Mouse (Mus musculus): ENCODE results near the gene Nfix. TPM values are rescaled to one million over a fixed set of nuclear protein-coding genes. Genes with fewer than 3 reads are reported as not detected.
"Not testable (repeated sequence)": the region's sequence is repeated elsewhere in the genome, so short reads cannot be mapped to it uniquely, and the experiment has no call there.

The Nfix gene
- polyA plus RNA-seq, 1 experiment from 2014 or later = 8.4 TPM

GRCm38 (mm10) chr8:84838513-84838912 lies 38.4 kb upstream of the Nfix start:
- no peak overlapping the region for H3K9ac ChIP-seq

DNA sequence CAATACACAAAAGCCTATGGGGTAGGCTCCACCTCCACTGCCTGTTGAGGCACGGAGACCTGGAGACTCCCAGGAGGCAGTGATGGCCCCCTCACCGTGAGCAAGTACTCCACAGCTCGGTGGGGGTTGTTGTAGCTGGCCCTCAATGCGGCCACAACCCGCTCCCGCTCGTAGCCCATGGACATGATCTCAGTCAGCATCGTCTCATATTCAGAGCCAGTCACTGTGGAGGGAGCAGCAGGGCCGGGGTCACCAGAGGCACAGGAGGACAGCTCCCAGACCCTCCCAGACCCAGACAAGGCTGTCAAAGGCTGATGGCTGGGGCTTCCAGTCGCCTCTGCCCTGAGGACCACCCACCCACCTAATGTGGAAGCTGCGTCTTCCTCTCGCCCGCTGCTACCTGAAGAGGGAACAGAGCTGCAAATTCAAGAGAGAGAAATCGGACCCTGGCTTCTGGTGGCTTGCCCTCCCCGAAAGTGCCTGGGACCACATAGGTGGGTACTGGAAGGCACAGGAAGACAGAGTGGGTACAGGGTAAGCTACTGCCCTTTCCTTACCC lies 37.8 kb upstream of the Nfix start:
- Histone ChIP-seq H3K4me2 (replicated peaks) (0 out of 2 replicates have a peak overlapping the region, but pooled peaks have one; percentile 16), H3K9me3 (no peaks in the 10 kb centered on the region), H3K27ac (no peak overlapping the region), H3K27me3 (replicated peaks) (no peaks in the 10 kb centered on the region), H3K4me3 (0 out of 2 replicates have a peak overlapping the region, but pooled peaks have one; percentile 1), H3K36me3 (peaks cover 69% of the 10 kb centered on the region), H3K4me1 (peaks cover 38% of the 10 kb centered on the region), H3K9ac (no peak overlapping the region)
- no peak for ATAC-seq (ENCODE audit: low FRiP score, low read depth)
- WGBS = 80% methylated on average over 15 of the region's 15 CpGs

More at GRCm38 (mm10) chr8:84838513-84838912, 38.4 kb upstream of the Nfix start:
- H3K9me3 ChIP-seq = no peaks in the 10 kb centered on the region
- H3K27me3 ChIP-seq (replicated peaks) = no peaks in the 10 kb centered on the region
- 92% methylated on average over 5 of the region's 5 CpGs for WGBS
- H3K4me1 ChIP-seq = peaks cover 35% of the 10 kb centered on the region
- H3K4me3 ChIP-seq = no peak overlapping the region
- no peak overlapping the region for H3K27ac ChIP-seq
- H3K36me3 ChIP-seq = peaks cover 75% of the 10 kb centered on the region
- ATAC-seq (ENCODE audit: low FRiP score, low read depth) = no peak
- no peak overlapping the region for H3K4me2 ChIP-seq (replicated peaks)

DNA sequence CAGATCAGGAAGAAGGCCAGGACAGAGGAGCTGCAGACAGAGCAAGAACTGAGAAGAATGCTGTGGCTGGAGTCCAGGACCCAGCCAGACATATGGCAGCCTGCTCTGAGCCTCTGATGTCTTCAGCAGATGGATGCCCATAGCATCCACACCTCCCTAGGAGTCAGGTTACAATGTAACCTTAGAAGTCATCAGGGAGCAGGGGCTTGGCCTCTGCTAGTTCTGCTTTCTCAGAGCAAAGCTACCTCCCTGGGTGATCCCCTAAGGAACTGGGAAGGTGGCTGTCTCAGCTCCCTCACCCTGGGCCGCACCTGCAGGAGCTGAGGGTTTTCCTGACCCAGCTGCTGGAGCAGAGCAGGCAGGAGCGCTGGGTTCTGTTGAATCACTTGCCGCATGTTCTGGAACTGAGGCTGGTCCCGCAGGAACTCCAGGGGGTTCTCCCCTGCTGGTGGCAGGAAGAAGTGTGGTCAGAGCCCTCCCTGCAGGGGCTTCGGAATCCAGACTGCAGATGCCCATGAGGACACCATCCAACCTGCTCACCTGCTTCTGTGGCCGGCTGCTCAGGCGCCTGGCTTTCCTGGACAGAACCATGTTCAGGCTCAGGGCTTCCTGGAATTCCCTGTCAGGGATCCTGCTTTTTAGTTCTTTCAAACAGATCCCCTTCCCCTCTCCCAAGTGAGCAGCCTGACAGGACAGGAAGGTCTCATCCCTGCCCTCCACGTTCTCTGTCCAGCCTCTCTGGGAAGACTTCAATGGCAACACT lies 37.2 kb upstream of the Nfix start:
- Histone ChIP-seq H3K27me3 (replicated peaks) (no peaks in the 10 kb centered on the region), H3K36me3 (peaks cover 63% of the 10 kb centered on the region), H3K4me3 (0 out of 2 replicates have a peak overlapping the region, but pooled peaks have one; percentile 1), H3K27ac (no peak overlapping the region), H3K4me2 (replicated peaks) (0 out of 2 replicates have a peak overlapping the region, but pooled peaks have one; percentile 16), H3K4me1 (peaks cover 38% of the 10 kb centered on the region), H3K9ac (no peak overlapping the region), H3K9me3 (no peaks in the 10 kb centered on the region)
- WGBS = 58% methylated on average over 8 of the region's 8 CpGs
- no peak for ATAC-seq (ENCODE audit: low FRiP score, low read depth)

DNA sequence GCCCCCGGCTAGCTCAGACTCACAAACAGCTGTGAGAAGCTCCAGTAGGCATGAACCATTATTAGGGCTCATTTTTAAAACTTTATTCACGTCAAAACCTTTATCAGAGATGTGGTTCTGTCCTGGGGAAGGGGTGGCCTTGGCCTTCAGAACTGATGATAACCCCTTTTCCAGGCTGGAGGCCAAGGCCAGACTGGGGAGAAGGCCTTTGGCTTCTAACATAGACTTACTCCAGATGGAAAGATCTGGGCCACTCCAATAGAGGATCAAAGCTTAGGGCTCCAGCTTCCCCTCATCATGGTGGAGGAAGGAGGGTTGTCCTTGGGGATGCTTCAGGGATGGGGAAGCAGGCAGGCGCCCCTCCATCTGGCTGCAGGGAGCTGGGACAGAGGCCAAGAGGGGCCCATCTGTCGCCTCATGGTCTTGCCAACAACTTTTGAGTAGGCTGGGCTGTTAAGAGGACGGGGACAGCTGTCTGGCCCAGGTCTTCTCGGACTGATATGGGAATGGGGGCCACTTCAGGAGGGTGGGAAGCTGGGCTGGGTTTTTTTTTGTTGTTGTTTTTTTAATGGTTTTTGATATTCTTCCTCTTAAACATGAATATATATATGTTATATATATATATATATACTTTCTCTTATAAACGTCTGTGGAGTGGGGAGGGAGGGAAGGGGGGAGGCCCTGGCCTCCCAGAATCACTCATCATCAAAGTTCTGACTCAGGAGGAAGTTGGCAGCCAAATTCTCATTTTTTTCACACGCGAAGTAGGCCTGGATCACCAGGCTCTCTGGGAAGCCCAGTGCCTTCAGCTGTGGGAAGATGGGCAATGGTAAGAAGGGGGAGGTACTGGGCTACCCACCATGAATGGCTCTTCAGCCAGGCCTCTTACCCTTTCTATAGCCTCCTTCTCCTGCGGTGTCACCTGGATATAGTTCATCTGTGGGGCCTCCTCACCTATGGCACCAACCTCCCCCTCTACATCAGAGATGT lies 35.0 kb upstream of the Nfix start:
- Histone ChIP-seq H3K27ac (no peak overlapping the region), H3K9me3 (no peaks in the 10 kb centered on the region), H3K4me2 (replicated peaks) (no peak overlapping the region), H3K36me3 (peaks cover 50% of the 10 kb centered on the region), H3K4me1 (peaks cover 38% of the 10 kb centered on the region), H3K9ac (no peak overlapping the region), H3K27me3 (replicated peaks) (no peaks in the 10 kb centered on the region), H3K4me3 (no peak overlapping the region)
- no peak for ATAC-seq (ENCODE audit: low FRiP score, low read depth)
- 79% methylated on average over 10 of the region's 10 CpGs for WGBS

- 89% methylated on average over 19 of the region's 19 CpGs for WGBS
- Histone ChIP-seq H3K36me3 (peaks cover 50% of the 10 kb centered on the region), H3K9ac (no peak overlapping the region), H3K4me3 (no peak overlapping the region), H3K27me3 (replicated peaks) (no peaks in the 10 kb centered on the region), H3K27ac (no peak overlapping the region; the same call in 1 of the 2 replicates), H3K4me2 (replicated peaks) (no peak overlapping the region), H3K9me3 (no peaks in the 10 kb centered on the region), H3K4me1 (peaks cover 32% of the 10 kb centered on the region)
- no peak for ATAC-seq (ENCODE audit: low FRiP score, low read depth)
These were observed 34.1 kb upstream of the Nfix start for GRCm38 (mm10) chr8:84834002-84834865.

DNA sequence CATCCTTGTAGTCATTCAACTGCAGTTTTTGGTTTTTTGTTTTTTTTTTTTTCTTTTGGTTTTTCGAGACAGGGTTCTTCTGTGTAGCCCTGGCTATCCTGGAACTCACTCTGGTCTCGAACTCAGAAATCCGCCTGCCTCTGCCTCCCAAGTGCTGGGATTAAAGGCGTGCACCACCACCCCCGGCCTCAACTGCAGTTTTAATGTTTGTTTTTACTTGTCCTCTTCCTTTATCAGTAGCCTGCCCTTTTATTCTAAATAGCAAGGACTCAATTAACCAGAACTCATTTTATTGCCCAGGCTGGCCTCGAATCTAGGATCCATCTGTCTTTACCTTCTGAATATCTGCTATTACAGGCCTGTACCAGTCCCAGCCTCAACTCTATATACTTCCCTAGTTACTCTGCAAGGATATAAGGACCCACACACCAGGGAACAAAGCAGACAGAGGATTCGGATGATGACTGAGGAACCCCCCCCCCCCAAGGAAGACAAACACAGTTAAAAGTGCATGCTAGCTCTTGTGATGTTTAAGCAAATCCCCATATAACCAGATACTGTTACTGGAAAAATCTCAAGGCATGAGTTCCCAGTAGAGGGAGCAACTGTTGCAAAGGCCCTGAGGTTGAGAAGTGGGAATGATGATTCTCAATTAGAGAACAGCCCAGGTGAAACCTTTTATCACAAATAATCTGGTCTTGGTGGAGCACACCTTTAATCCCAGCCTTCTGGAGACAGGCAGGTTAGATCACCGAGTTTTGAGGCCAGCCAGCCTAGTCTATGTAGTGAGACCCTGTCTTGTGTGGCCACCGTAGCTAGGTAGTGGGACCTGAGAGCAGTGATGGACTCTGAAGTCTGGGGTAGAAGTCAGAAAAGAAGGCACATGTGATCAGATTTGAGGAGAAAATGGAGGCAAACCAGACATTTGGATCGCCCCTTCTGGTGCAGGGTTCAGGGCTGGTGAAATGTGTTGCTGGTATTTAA lies 32.9 kb upstream of the Nfix start:
- peak overlapping the region; percentile 93 for H3K9ac ChIP-seq

GRCm38 (mm10) chr8:84832034-84832717 lies 32.0 kb upstream of the Nfix start:
- peak overlapping the region; percentile 62 for H3K4me2 ChIP-seq (replicated peaks)
- H3K36me3 ChIP-seq = peaks cover 32% of the 10 kb centered on the region
- ATAC-seq (ENCODE audit: low FRiP score, low read depth) = peak; percentile 68
- peak overlapping the region; percentile 81 for H3K4me3 ChIP-seq
- 1% methylated on average over 59 of the region's 59 CpGs for WGBS
- peaks cover 15% of the 10 kb centered on the region for H3K4me1 ChIP-seq
- H3K27ac ChIP-seq = peak overlapping the region; percentile 86
- H3K9me3 ChIP-seq = no peaks in the 10 kb centered on the region
- no peaks in the 10 kb centered on the region for H3K27me3 ChIP-seq (replicated peaks)
- H3K9ac ChIP-seq = peak overlapping the region; percentile 93

More for the DNA sequence above, 32.9 kb upstream of the Nfix start:
- H3K27ac ChIP-seq = no peak overlapping the region
- peak overlapping the region; percentile 81 for H3K4me3 ChIP-seq
- peak overlapping the region; percentile 62 for H3K4me2 ChIP-seq (replicated peaks)
- no peaks in the 10 kb centered on the region for H3K9me3 ChIP-seq
- ATAC-seq (ENCODE audit: low FRiP score, low read depth) = no peak
- peaks cover 41% of the 10 kb centered on the region for H3K36me3 ChIP-seq
- H3K27me3 ChIP-seq (replicated peaks) = no peaks in the 10 kb centered on the region
- peaks cover 24% of the 10 kb centered on the region for H3K4me1 ChIP-seq
- WGBS = 60% methylated on average over 10 of the region's 10 CpGs

DNA sequence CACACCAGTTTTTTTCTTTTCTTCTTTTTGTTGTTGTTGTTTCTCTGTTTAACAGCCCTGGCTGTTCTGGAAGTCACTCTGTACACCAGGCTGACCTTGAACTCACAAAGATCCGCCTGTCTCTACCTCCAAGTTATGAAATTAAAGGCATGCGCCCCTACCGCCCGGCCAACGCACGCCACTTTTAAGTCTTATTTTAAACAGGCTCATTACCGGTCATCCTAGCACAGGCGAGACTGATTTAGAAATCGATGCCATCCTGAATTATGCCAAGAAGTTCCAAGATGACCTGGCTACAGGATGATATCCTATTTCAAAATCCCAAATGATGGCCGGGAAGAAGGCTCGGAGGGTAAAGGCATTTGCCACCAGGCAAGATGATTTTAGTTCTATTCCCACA lies 31.3 kb upstream of the Nfix start, which contains the start of gene Gadd45gip1:
Gadd45gip1 (plus strand) TSS at position 33 of the 400 bp plus-strand sequence.
- peak within 1 kb of the TSS; percentile 86 for H3K27ac ChIP-seq
- peaks cover 10% of the 10 kb centered on the region; the same call in 1 of the 2 replicates for H3K4me1 ChIP-seq
- no peaks in the 10 kb centered on the region for H3K9me3 ChIP-seq
- peaks cover 25% of the 10 kb centered on the region for H3K36me3 ChIP-seq
- H3K27me3 ChIP-seq (replicated peaks) = no peaks in the 10 kb centered on the region
- no peak for ATAC-seq (ENCODE audit: low FRiP score, low read depth)
- peak within 1 kb of the TSS; percentile 62 for H3K4me2 ChIP-seq (replicated peaks)
- 84% methylated on average over 11 of the region's 11 CpGs for WGBS
- peak within 1 kb of the TSS; percentile 93 for H3K9ac ChIP-seq
- H3K4me3 ChIP-seq = peak within 1 kb of the TSS; percentile 81

DNA sequence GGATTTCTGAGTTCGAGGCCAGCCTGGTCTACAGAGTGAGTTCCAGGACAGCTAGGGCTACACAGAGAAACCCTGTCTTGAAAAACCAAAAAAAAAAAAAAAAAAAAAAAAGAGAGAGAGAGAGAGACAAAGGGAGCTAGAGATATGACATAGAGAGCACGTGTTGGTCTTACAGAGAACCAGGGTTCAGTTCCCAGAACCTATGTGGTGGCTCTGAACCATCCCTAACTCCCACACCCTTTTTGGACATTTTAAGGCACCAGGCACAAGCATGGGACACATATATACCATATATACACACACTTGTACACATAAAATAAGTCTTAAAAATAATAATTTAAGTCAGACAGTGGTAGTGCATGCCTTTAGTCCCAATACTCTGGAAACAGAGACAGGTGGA lies 26.4 kb upstream of the Nfix start:
- 0 out of 2 replicates have a peak, but pooled peaks cover 12% of the 10 kb centered on the region for H3K27me3 ChIP-seq (replicated peaks)
- not testable (repeated sequence) for H3K9ac ChIP-seq; ATAC-seq (ENCODE audit: low FRiP score, low read depth); H3K4me3 ChIP-seq; H3K4me2 ChIP-seq (replicated peaks); H3K27ac ChIP-seq; H3K36me3 ChIP-seq; H3K4me1 ChIP-seq; H3K9me3 ChIP-seq
- 90% methylated on average over 2 of the region's 2 CpGs for WGBS

DNA sequence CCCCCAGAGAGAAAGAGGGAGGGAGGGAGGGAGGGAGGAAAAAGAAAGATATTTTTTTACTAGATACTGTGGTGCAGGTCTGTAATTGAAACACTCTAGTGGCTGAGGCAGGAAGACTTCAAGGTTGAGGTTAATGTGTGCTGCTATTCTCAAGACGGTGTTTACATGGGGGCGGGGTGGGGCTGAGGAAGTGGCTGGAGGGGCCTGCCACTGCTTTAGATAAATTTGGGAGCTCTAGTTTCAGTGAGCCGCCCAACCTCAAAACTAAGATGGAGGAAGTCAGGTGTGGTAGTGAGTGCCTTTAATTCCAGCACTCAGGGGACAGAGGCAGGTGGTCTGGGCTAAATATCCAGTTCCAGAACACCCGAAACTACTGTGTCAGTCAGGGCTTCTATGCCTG lies 25.5 kb upstream of the Nfix start:
- H3K9ac ChIP-seq = no peak overlapping the region
- no peak overlapping the region for H3K27ac ChIP-seq
- H3K36me3 ChIP-seq = no peaks in the 10 kb centered on the region
- peaks cover 7% of the 10 kb centered on the region for H3K4me1 ChIP-seq
- no peaks in the 10 kb centered on the region for H3K9me3 ChIP-seq
- ATAC-seq (ENCODE audit: low FRiP score, low read depth) = no peak
- no peak overlapping the region for H3K4me2 ChIP-seq (replicated peaks)
- H3K27me3 ChIP-seq (replicated peaks) = 0 out of 2 replicates have a peak, but pooled peaks cover 12% of the 10 kb centered on the region
- H3K4me3 ChIP-seq = no peak overlapping the region
- 73% methylated on average over 4 of the region's 4 CpGs for WGBS

Measured in neural tube, embryonic 12.5 days (tissue).